Mouse (Mus musculus): Measurements from ENCODE around the gene Cyth3. TPM values are rescaled to one million over a fixed set of nuclear protein-coding genes. Genes with fewer than 3 reads are reported as not detected.

Cyth3 gene
- polyA plus RNA-seq, 1 experiment = 20.4 TPM

DNA sequence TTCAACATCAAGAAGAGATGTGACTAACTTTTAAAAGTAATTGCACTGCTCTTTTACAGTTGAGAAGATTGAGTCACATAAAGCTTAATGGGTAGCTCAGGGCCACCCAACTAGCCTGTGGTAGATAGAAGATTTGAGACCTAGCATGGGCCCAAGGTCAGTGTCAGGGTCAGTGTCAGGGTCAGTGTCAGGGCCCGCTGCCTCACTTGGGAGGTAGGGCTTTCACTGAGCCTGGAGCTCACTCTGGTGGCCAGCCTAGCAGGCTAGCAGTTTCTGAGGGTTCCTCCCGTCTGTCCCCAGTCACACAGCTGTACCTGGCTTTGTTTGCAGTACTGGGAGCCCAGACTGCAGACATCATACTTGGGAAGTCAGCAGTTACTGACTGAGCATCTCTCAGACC is 47.1 kb downstream of the Cyth3 start:
- TF ChIP-seq CTCF (IDR thresholded peaks at IDR 0.05; ENCODE audit: control insufficient read depth, insufficient read depth, low read length) = peak; percentile 14; the same call in 1 of the 2 replicates
- no peak for TF ChIP-seq POLR2A (IDR thresholded peaks at IDR 0.05; ENCODE audit: borderline replicate concordance, control insufficient read depth, low read depth, low read length)
- H3K27ac ChIP-seq (ENCODE audit: control insufficient read depth, insufficient read depth, low read depth, low read length, poor library complexity) = no peak overlapping the region
- WGBS = 44% methylated on average over 2 of the region's 2 CpGs
- no peak overlapping the region for H3K4me3 ChIP-seq (replicated peaks; ENCODE audit: control insufficient read depth, low read depth, low read length)
- no peaks in the 10 kb centered on the region; the same call in 1 of the 2 replicates for H3K4me1 ChIP-seq (ENCODE audit: control insufficient read depth, insufficient read depth, low read length)

DNA sequence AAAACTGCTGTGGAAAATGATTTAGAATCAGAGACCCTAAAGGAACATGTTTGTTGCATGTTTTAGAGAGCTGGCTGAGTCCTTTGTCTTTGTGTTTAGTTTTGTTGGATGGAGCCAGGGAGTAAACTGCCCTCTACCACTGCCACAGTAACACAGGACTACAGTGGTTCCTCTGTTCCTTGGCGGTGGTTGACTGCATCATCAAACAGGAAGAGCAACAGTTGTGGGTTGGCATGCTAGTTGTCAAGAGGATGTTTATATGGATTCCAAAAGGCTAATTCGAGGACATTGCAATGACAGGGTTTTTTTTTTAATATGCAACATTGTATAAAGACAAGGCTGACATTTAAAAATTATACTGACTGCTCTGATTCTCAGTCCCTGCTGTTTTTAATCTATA is 47.6 kb downstream of the Cyth3 start:
- no peak overlapping the region for H3K4me3 ChIP-seq (replicated peaks; ENCODE audit: control insufficient read depth, low read depth, low read length)
- no peaks in the 10 kb centered on the region; the same call in 1 of the 2 replicates for H3K4me1 ChIP-seq (ENCODE audit: control insufficient read depth, insufficient read depth, low read length)
- no peak for TF ChIP-seq POLR2A (IDR thresholded peaks at IDR 0.05; ENCODE audit: borderline replicate concordance, control insufficient read depth, low read depth, low read length)
- 1% methylated on average over 2 of the region's 2 CpGs for WGBS
- H3K27ac ChIP-seq (ENCODE audit: control insufficient read depth, insufficient read depth, low read depth, low read length, poor library complexity) = no peak overlapping the region

DNA sequence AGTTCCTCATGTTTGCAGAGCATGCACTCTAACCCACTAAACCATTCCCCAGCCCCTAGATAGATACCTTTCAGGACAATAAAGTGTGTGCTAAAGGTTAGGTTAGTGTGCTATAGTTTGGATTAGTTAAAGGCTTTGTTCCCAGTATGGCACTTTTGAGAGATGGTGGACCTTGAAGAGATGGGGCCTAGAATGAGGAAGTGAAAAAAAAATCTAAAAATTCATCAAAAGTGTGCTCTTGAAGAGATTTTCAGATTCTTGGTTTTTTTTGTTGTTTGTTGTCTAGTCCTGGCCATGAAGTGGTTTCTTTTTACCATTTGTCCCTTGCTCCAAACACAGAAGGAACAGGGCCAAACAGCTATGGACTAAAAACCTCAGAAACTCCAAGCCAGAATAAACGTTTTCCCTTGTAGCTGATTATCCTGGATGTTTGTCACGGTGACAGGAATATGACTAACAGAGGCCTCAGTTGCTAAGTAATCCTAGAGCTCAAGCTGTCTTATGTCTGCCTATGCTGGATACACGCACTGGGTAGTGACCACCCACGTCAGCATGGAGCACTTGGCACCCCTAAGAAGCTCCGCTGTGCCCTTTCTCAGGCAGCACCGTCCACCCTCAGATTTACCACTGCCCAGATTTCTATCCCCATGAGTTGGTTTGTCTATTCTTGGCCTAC is 48.6 kb downstream of the Cyth3 start:
- H3K4me1 ChIP-seq (ENCODE audit: control insufficient read depth, insufficient read depth, low read length) = no peaks in the 10 kb centered on the region; the same call in 1 of the 2 replicates
- no peak overlapping the region for H3K4me3 ChIP-seq (replicated peaks; ENCODE audit: control insufficient read depth, low read depth, low read length)
- no peak overlapping the region for H3K27ac ChIP-seq (ENCODE audit: control insufficient read depth, insufficient read depth, low read depth, low read length, poor library complexity)
- 87% methylated on average over 6 of the region's 6 CpGs for WGBS
- TF ChIP-seq CTCF (IDR thresholded peaks at IDR 0.05; ENCODE audit: control insufficient read depth, insufficient read depth, low read length) = no peak
- TF ChIP-seq POLR2A (IDR thresholded peaks at IDR 0.05; ENCODE audit: borderline replicate concordance, control insufficient read depth, low read depth, low read length) = no peak

DNA sequence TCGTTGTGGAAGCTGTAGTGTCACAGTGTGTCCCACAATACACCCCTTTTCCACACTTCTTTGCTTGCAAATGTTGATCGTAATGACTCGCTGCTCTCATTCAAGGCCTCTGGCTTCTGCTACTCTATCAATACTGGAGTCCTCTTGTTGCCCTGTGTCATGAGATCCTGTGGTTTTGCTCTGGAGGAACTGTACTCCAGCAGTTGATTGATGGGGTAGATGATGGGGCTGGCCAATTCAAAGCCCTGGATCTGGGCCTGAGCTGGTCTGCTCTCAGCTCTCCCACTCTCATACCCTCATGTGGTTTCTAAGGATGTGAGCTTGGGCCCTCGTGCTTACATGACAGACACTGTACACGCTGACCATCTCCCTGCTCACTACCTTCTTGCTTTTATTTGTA is 52.3 kb downstream of the Cyth3 start:
- TF ChIP-seq CTCF (IDR thresholded peaks at IDR 0.05; ENCODE audit: control insufficient read depth, insufficient read depth, low read length) (no peak), POLR2A (IDR thresholded peaks at IDR 0.05; ENCODE audit: borderline replicate concordance, control insufficient read depth, low read depth, low read length) (no peak)
- Histone ChIP-seq H3K27ac (ENCODE audit: control insufficient read depth, insufficient read depth, low read depth, low read length, poor library complexity) (no peak overlapping the region), H3K4me1 (ENCODE audit: control insufficient read depth, insufficient read depth, low read length) (peaks cover 1% of the 10 kb centered on the region; the same call in 1 of the 2 replicates), H3K4me3 (replicated peaks; ENCODE audit: control insufficient read depth, low read depth, low read length) (no peak overlapping the region)
- 14% methylated on average over 5 of the region's 5 CpGs for WGBS

DNA sequence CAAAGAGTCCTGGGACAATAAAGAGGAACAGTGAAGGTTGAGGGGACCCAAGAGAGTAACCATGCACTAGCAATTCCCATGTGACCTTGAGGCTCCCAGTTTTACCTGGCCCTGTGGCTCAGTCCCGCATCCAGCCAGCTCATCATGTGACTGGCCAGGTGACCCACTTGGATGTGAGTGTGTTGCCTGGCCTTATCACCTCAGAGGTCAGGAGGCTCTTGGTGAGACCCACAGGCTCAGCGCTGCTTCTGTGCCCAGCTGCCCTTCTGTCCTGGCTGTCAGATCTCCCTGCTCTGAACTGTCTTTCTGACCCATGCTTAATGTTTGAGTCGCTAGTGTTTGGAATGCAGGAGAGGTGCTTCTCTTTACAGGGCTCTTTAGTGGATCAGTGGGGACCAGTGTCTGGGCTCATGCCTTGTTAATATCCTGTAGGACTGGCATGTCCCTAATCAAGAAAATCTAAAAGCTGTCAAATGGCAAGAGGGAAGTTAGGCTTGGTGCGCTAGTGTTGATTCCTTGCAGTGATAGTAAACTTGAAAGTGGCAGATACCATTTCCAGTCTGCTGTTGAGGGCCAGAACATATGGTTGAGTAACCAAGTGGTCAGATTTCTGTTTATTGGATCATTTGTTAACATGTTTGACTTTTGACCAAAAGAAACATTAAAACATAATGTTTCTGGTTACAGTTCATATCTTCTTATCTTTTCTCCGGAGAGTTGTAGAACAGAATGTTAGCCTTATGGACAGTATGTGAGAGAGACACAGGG is 54.2 kb downstream of the Cyth3 start:
- 71% methylated on average over 5 of the region's 5 CpGs for WGBS
- peaks cover 3% of the 10 kb centered on the region; the same call in 1 of the 2 replicates for H3K4me1 ChIP-seq (ENCODE audit: control insufficient read depth, insufficient read depth, low read length)
- TF ChIP-seq CTCF (IDR thresholded peaks at IDR 0.05; ENCODE audit: control insufficient read depth, insufficient read depth, low read length) (no peak), POLR2A (IDR thresholded peaks at IDR 0.05; ENCODE audit: borderline replicate concordance, control insufficient read depth, low read depth, low read length) (no peak)
- H3K27ac ChIP-seq (ENCODE audit: control insufficient read depth, insufficient read depth, low read depth, low read length, poor library complexity) = 0 out of 2 replicates have a peak overlapping the region, but pooled peaks have one; percentile 24
- no peak overlapping the region for H3K4me3 ChIP-seq (replicated peaks; ENCODE audit: control insufficient read depth, low read depth, low read length)

DNA sequence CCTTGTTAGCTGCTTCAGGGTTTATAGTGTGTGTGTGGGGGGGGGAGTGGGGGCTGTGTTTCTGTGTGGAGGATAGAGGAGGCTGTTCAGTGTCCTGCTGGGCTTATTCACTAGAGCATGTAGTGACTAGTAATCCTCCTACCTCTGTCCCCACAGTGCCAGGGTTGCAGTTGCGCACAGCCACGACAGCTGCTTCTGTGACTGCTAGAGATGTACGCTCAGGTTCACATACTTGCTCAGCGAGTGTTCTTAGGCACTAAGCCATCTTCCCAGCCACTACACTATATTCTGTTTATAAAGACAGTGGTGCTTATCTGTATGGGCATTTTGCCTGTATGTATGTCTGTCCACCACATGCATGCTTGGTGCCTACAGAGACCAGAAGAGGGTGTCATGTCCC is 55.1 kb downstream of the Cyth3 start:
- TF ChIP-seq POLR2A (IDR thresholded peaks at IDR 0.05; ENCODE audit: borderline replicate concordance, control insufficient read depth, low read depth, low read length) (no peak), CTCF (IDR thresholded peaks at IDR 0.05; ENCODE audit: control insufficient read depth, insufficient read depth, low read length) (no peak)
- Histone ChIP-seq H3K4me1 (ENCODE audit: control insufficient read depth, insufficient read depth, low read length) (peaks cover 3% of the 10 kb centered on the region; the same call in 1 of the 2 replicates), H3K4me3 (replicated peaks; ENCODE audit: control insufficient read depth, low read depth, low read length) (no peak overlapping the region), H3K27ac (ENCODE audit: control insufficient read depth, insufficient read depth, low read depth, low read length, poor library complexity) (no peak overlapping the region)
- 85% methylated on average over 4 of the region's 4 CpGs for WGBS

DNA sequence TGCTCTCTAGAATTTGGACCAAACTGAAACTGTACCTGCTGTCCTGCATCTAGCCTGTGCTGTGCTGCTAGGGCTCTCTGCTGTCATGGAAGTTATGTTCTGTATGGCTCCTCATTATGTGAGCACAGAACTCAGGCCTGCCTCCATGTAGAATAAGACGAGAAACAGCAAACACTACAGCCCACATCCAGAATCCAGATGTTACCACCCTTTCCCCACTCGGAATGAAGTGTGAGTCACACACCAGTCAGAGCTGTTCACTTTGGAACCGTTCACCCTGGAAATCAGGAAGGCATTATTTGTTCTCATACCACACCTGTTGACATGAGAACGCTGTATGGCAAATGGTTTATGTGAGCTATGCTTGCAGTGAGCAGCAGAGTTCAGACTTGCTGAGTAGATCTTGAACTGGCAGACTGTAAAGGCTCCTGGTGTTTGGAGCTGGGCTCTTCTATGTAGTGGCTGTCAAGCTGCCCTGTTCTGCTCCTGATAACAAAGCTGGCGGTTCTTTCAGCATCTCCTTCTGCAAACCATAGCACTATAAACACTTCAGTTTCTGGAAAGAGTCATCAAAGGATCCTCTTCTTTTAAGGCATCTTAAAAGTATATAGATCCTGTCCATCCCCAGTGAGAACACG is 56.5 kb downstream of the Cyth3 start:
- TF ChIP-seq CTCF (IDR thresholded peaks at IDR 0.05; ENCODE audit: control insufficient read depth, insufficient read depth, low read length) (no peak), POLR2A (IDR thresholded peaks at IDR 0.05; ENCODE audit: borderline replicate concordance, control insufficient read depth, low read depth, low read length) (no peak)
- WGBS = 53% methylated on average over 6 of the region's 6 CpGs
- Histone ChIP-seq H3K27ac (ENCODE audit: control insufficient read depth, insufficient read depth, low read depth, low read length, poor library complexity) (no peak overlapping the region), H3K4me3 (replicated peaks; ENCODE audit: control insufficient read depth, low read depth, low read length) (no peak overlapping the region), H3K4me1 (ENCODE audit: control insufficient read depth, insufficient read depth, low read length) (peaks cover 3% of the 10 kb centered on the region; the same call in 1 of the 2 replicates)

DNA sequence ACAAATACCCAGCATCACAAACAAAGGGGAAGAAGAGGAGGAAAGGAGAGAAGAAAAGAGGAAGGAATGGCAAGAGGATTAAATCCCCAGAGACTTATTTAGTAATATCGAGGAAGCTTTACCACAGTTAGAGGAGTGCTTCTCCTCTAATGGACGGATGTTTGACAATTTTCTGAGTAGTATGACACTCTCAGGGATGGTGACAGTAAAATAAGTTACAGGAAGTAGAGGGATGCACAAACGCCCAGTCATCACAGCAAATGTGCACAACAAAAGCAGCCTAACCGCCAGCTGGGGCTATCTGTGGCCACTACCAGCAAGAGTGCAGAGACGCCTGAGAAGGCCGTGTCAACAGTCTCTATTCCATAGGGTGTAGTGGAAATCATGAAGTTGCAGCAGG is 57.4 kb downstream of the Cyth3 start:
- Histone ChIP-seq H3K4me3 (replicated peaks; ENCODE audit: control insufficient read depth, low read depth, low read length) (no peak overlapping the region), H3K4me1 (ENCODE audit: control insufficient read depth, insufficient read depth, low read length) (peaks cover 3% of the 10 kb centered on the region; the same call in 1 of the 2 replicates), H3K27ac (ENCODE audit: control insufficient read depth, insufficient read depth, low read depth, low read length, poor library complexity) (no peak overlapping the region)
- TF ChIP-seq POLR2A (IDR thresholded peaks at IDR 0.05; ENCODE audit: borderline replicate concordance, control insufficient read depth, low read depth, low read length) (no peak), CTCF (IDR thresholded peaks at IDR 0.05; ENCODE audit: control insufficient read depth, insufficient read depth, low read length) (no peak)
- WGBS = 9% methylated on average over 6 of the region's 6 CpGs

Data from bone marrow, adult 2 months (tissue).